Mouse (Mus musculus) limb, embryonic 14.5 days (tissue): Measurements from ENCODE around the gene Slc24a4. TPM values are rescaled to one million over a fixed set of nuclear protein-coding genes. Genes with fewer than 3 reads are reported as not detected.
A peak's percentile ranks its signal among the peaks of the same experiment; 100 is the strongest.

Experiments
- ATAC-seq: fragments of 200-750 bp; cut with Nextera tagmentation; 2 replicates; pipeline ENCODE4 v1.8.0; 2017; ENCODE audit warnings: low read depth, moderate number of reproducible peaks, moderate TSS enrichment; ENCODE audit not compliant: low FRiP score
- DNase-seq: peaks from one replicate; pipeline ENCODE4 v3.0.0-alpha.2; 2015; ENCODE audit warnings: low spot score
- H3K27ac ChIP-seq: fragments of 300-500 bp; sonication (generic); replicated peaks from 2 replicates; pipeline ENCODE4 v1.5.1; 2014; ENCODE audit warnings: low read depth, mild to moderate bottlenecking, low read length, moderate library complexity, mixed read lengths
- H3K27me3 ChIP-seq: fragments of 300-500 bp; sonication (generic); 2 replicates; pipeline ENCODE4 v1.6.1; 2014; ENCODE audit warnings: low read length, mixed read lengths; ENCODE audit not compliant: control insufficient read depth, insufficient read depth
- H3K36me3 ChIP-seq: fragments of 300-500 bp; sonication (generic); 2 replicates; pipeline ENCODE4 v1.6.1; 2014; ENCODE audit warnings: mild to moderate bottlenecking, low read length, moderate library complexity, mixed read lengths; ENCODE audit not compliant: control insufficient read depth, insufficient read depth
- H3K4me1 ChIP-seq: fragments of 300-500 bp; sonication (generic); 2 replicates; pipeline ENCODE4 v1.6.1; 2014; ENCODE audit warnings: antibody characterized with exemption, low read length, mixed read lengths; ENCODE audit not compliant: control insufficient read depth, insufficient read depth
- H3K4me2 ChIP-seq: fragments of 300-500 bp; sonication (generic); replicated peaks from 2 replicates; pipeline ENCODE4 v1.6.1; 2014; ENCODE audit warnings: low read depth, mild to moderate bottlenecking, low read length, moderate library complexity; ENCODE audit not compliant: severe bottlenecking
- H3K4me3 ChIP-seq: fragments of 300-500 bp; sonication (generic); replicated peaks from 2 replicates; pipeline ENCODE4 v1.5.1; 2014; ENCODE audit warnings: low read length
- H3K9ac ChIP-seq: fragments of 300-500 bp; sonication (generic); 2 replicates; pipeline ENCODE4 v1.6.1; 2014; ENCODE audit warnings: mild to moderate bottlenecking, low read depth, low read length, moderate library complexity; ENCODE audit not compliant: severe bottlenecking
- H3K9me3 ChIP-seq: fragments of 300-500 bp; sonication (generic); 2 replicates; pipeline ENCODE4 v1.6.1; 2016; ENCODE audit warnings: low read length; ENCODE audit not compliant: control insufficient read depth
- POLR2A ChIP-seq: fragments of 200-500 bp; IDR thresholded peaks from 2 replicates; pipeline ENCODE4 v1.8.0; 2012; ENCODE audit warnings: inconsistent platforms, mild to moderate bottlenecking, moderate library complexity, borderline replicate concordance; ENCODE audit not compliant: insufficient read depth, insufficient read length; ENCODE audit errors: extremely low read depth
- WGBS: fragments of 180-500 bp; shearing (Covaris S2); extraction: QIAGEN DNeasy Blood & Tissue Kit; methylation state at CpG from one replicate; pipeline ENCODE4 v1.1.7; 2014; 5-methylcytosine and 5-hydroxymethylcytosine counted together
- polyA plus RNA-seq, 2 experiments: library from polyadenylated mRNA; depleted of rRNA in 1 of 2; stranded (reverse) in 1 of 2; unstranded in 1 of 2; fragments of >200 nt; fragmentation: Nextera tagmentation in 1 of 2; extraction: Ambion mirVana in 1 of 2; gene quantifications; 2 replicates each; pipeline versions ENCODE4 v1.2.1 to v1.2.3; 2012 to 2014

Gene Slc24a4
- polyA plus RNA-seq (2012; rRNA removed) = 1.7 and 2.3 TPM in 2 replicates
- 0.77 and 1.1 TPM in 2 replicates for polyA plus RNA-seq (2014; fragmentation: Nextera tagmentation; extraction: Ambion mirVana)

GRCm38 (mm10) chr12:102128081-102128790 is at the start of gene Slc24a4:
Gene Slc24a4, plus strand, starts transcription at chr12:102128733.
- peak within 1 kb of the TSS; percentile 98 for H3K4me2 ChIP-seq
- TF ChIP-seq POLR2A = no peak
- DNase-seq (no peak), ATAC-seq (peak; percentile 48)
- no peak within 1 kb of the TSS for H3K27ac ChIP-seq
- H3K4me3 ChIP-seq = peak within 1 kb of the TSS; percentile 55
- peak within 1 kb of the TSS; percentile 56 for H3K9ac ChIP-seq
- no peaks in the 10 kb centered on the region for H3K36me3 ChIP-seq
- H3K27me3 ChIP-seq = peaks cover 46% of the 10 kb centered on the region
- no peaks in the 10 kb centered on the region for H3K9me3 ChIP-seq
- 2% methylated on average over 23 of the region's 34 CpGs for WGBS
- peaks cover 7% of the 10 kb centered on the region; the same call in 1 of the 2 replicates for H3K4me1 ChIP-seq

GRCm38 (mm10) chr12:102082648-102083425 is 45.7 kb upstream of the Slc24a4 start:
- no peak overlapping the region for H3K9ac ChIP-seq
- ATAC-seq = no peak
- no peaks in the 10 kb centered on the region for H3K4me1 ChIP-seq
- no peak for DNase-seq
- no peak overlapping the region for H3K4me2 ChIP-seq
- no peak overlapping the region for H3K4me3 ChIP-seq
- no peak for TF ChIP-seq POLR2A
- no peaks in the 10 kb centered on the region for H3K27me3 ChIP-seq
- 54% methylated on average over 13 of the region's 13 CpGs for WGBS
- no peaks in the 10 kb centered on the region for H3K36me3 ChIP-seq
- H3K9me3 ChIP-seq = no peaks in the 10 kb centered on the region
- H3K27ac ChIP-seq = no peak overlapping the region

DNA sequence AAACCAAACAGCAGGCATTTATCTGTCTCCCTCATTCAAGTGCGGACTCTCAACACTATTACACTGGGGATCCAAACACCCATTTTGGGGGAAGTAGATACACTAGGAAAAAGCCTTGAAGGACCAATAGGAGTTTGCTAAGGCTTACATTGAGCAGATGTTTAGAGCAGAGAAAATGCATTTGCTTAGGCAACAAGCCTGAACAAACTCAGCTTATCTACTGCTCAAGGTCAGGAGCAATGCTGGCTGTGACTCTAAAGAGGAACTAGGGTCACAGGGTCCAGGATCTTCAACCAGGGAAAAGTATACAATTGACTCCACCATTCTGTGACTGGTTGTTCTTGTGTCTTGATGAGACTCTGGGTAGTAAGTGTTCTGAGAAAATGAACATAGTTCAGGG is 38.0 kb upstream of the Slc24a4 start:
- Histone ChIP-seq H3K27me3 (no peaks in the 10 kb centered on the region), H3K27ac (no peak overlapping the region)
- WGBS = 95% methylated on average over 1 of the region's 1 CpGs

DNA sequence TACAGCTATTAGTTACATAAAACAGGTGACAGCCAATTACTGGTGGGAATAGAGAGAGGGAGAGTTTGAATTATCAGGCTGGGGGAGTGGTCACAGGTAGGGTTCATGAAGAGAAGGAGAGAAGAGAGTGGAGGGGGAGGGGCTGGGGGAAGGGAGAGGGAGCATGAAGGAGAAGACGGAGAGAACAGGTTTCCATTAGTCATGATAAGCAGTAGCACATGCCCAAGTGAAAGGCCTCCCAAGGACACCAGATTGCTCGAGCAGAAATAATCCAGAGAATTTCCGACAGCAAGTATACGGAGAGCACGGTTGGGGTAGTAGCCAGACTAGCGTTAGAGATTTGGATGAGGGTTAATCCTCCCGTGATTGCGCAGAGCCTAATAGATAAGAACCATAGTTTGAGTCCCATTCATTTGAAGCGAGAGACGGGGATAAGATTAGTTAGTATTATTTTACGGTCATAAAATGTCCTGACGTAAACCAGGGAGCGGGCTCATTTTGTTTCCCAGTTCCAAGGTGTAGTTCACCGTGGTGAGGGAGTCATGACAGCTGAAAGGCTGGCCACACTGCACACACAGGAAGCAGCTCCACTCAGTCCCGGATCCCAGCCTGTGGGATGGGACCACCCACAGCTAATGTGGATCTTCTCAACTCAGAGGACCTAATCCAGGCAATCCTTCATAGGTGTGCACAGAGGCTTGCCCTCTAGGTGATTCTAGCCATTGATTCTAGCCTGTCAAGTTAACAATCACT is 36.0 kb upstream of the Slc24a4 start:
- no peaks in the 10 kb centered on the region for H3K4me1 ChIP-seq
- no peak overlapping the region for H3K4me2 ChIP-seq
- ATAC-seq = no peak
- H3K27ac ChIP-seq = no peak overlapping the region
- no peaks in the 10 kb centered on the region for H3K36me3 ChIP-seq
- H3K9me3 ChIP-seq = no peaks in the 10 kb centered on the region
- DNase-seq = no peak
- WGBS = 63% methylated on average over 15 of the region's 15 CpGs
- TF ChIP-seq POLR2A = no peak
- no peaks in the 10 kb centered on the region for H3K27me3 ChIP-seq
- no peak overlapping the region for H3K9ac ChIP-seq
- no peak overlapping the region for H3K4me3 ChIP-seq

More for the DNA sequence above, 38.0 kb upstream of the Slc24a4 start:
- no peaks in the 10 kb centered on the region for H3K4me1 ChIP-seq
- no peak overlapping the region for H3K4me2 ChIP-seq
- ATAC-seq = no peak
- no peak for TF ChIP-seq POLR2A
- H3K9ac ChIP-seq = no peak overlapping the region
- no peaks in the 10 kb centered on the region for H3K36me3 ChIP-seq
- no peak for DNase-seq
- no peak overlapping the region for H3K4me3 ChIP-seq
- no peaks in the 10 kb centered on the region for H3K9me3 ChIP-seq

DNA sequence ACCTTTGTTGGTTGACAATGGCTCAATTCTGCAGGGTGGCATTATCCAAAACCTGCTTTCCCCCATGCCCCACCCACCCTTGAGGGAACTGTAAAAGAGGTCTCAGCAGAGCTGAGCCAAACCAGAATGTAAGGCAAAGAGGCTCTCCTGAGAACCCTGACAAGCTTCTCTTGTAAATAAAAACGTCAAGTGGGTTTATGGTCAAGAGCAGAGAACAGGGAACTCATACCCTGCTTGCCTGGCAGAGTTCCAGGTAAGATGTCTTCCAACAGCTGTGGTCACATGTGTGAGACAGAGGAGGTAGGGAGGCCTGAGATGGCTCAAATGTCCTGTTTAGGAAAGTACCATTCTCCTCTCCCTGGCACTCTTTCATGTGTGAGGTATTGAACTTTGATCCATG is 22.5 kb upstream of the Slc24a4 start:
- 21% methylated on average over 1 of the region's 1 CpGs for WGBS
- H3K4me3 ChIP-seq = no peak overlapping the region

More for the DNA sequence above, 22.5 kb upstream of the Slc24a4 start:
- Histone ChIP-seq H3K4me2 (no peak overlapping the region), H3K9me3 (no peaks in the 10 kb centered on the region), H3K27me3 (no peaks in the 10 kb centered on the region), H3K27ac (no peak overlapping the region), H3K9ac (no peak overlapping the region), H3K4me1 (no peaks in the 10 kb centered on the region), H3K36me3 (no peaks in the 10 kb centered on the region)
- ATAC-seq (no peak), DNase-seq (no peak)
- TF ChIP-seq POLR2A = no peak
